Mouse (Mus musculus) right cerebral cortex, postnatal 36 days (tissue): ENCODE results near the gene Rad23a.

ENCODE experiments used
- DNase-seq, 2 experiments: peaks; one replicate each; pipeline ENCODE4 v3.0.0; 2022; ENCODE audit warnings: low spot score in 2 of 2, mixed read lengths in 1 of 2

The Rad23a gene

DNA sequence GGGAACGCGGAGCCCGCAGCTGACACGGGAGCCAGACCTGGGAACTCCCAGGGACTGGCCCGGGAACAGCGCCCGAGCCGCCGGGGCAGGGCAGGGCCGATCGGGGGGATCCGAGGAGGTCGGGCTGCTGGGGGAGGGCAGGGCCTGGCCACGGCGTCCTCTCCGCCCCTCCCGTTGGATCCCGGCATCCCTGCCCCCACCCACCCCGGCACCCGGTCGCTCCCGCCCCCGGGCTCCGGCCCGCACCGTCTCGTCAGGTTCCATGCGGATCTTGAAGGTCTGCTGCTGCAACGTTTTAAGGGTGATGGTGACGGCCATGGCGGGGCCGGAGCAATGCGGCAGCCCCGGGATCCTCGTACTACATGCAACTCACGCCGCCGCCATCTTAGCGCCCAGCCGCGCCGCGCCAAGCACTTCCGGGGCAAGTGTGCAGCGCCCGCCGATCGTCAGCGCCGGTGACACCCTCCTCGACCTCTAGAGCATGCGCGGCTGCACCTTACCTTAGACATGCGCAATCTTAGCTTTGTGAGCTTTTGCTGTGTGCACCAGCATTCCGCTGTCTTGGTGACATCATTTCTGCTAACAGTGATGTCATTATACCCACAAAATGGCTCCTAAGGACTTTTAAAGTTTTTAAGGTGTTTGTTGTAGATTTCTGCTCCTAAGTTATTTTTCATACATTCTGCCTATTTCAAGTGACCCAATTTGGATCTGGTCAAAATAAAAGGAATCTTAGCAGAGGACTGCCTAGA lies at the start of gene Rad23a:
TSS of gene Rad23a (minus strand) at position 418 of the 752 bp plus-strand sequence.
- peak; percentile 89 to 90 for DNase-seq

GRCm38 (mm10) chr8:84889141-84889540 lies 48.7 kb upstream of the Rad23a start:
- DNase-seq = no peak

GRCm38 (mm10) chr8:84888280-84888679 lies 47.8 kb upstream of the Rad23a start:
- no peak for DNase-seq

- no peak for DNase-seq
Observed at GRCm38 (mm10) chr8:84884728-84885127, 44.3 kb upstream of the Rad23a start.

DNA sequence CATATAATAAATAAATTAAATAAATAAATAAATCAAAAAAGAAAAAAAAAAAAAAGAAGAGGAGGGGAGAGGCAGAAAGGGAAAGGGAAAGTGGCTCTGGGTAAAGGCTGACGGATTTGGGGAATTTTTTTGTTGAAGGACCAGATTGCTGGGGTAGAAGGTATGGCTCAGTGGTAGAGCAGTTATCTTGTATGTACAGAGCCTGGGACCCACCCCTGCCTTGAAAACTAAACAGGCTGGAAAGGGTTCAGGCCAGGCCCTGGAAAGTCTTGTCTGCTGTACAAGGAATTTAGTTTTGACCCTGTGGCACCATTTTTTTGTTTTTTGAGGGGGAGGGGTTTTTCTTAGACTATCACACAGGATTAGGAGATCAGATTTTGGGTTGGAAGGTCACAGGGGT lies 38.5 kb upstream of the Rad23a start:
- DNase-seq = no peak

- DNase-seq = no peak
Observed at GRCm38 (mm10) chr8:84877297-84878035, 37.0 kb upstream of the Rad23a start.

DNA sequence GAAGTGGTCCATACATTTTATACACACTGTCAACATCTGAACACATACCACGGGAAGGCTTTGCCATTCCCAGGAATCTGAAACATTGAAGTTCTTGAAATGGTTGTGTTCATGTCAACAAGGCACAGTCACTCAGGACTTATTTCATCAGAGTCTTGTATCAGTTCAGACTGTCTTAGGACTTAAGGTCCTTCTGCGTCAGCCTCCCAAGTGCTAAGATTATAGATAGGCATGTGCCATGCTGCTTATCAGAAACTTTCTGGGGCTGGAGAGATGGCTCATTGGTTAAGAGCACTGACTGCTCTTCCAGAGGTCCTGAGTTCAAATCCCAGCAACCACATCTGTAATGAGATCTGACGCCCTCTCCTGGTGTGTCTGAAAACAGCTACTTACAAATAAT lies 33.9 kb upstream of the Rad23a start:
- no peak for DNase-seq

GRCm38 (mm10) chr8:84873016-84873415 lies 32.6 kb upstream of the Rad23a start:
- DNase-seq = no peak

GRCm38 (mm10) chr8:84872309-84872965 lies 32.0 kb upstream of the Rad23a start:
- DNase-seq = no peak

DNA sequence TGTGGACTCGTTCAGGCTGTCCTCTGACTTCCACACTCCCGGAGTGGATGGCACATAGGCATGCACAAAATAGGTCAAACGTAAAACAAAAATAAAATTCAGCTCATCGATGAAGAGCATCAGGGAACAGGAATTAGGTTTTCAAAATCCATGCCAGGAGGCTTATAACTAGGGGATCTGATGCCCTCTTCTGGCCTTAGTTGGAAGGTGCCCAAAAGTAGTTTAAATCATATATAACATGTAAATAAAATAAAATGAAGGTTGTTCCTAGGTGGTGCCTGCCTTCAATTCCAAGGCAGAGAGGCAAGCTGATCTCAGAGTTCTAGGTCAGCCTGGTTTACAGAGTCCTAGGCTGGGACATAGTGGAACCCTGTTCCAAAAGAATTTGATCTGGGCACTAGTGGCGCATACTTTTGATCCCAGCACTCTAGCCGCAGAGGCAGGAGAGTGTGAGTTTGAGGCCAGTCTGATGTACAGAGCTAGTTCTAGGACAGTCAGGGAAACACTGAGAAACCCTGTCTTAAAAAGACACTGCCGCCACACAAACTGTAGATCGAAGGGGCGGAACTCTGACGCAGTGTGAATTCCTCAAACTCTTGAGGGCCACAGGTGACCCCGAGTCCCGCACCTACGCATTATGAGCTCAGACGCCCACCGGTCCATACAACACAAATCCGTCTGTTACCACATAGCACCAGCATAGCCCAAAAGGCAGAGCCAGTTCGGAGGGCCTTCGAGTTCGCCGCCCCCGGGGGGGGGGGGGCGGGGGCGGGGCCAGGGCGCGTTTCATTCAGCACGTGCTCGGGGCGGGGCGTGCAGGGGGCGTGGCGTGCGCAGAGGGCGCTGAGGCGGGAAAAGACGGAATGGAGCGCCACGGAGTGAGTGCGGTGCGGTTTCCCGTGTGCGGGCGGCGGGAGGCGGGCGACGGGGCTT lies 31.2 kb upstream of the Rad23a start, which contains the start of gene Syce2:
TSS of gene Syce2 (plus strand) at position 736 of the 933 bp plus-strand sequence.
- DNase-seq = no peak

DNA sequence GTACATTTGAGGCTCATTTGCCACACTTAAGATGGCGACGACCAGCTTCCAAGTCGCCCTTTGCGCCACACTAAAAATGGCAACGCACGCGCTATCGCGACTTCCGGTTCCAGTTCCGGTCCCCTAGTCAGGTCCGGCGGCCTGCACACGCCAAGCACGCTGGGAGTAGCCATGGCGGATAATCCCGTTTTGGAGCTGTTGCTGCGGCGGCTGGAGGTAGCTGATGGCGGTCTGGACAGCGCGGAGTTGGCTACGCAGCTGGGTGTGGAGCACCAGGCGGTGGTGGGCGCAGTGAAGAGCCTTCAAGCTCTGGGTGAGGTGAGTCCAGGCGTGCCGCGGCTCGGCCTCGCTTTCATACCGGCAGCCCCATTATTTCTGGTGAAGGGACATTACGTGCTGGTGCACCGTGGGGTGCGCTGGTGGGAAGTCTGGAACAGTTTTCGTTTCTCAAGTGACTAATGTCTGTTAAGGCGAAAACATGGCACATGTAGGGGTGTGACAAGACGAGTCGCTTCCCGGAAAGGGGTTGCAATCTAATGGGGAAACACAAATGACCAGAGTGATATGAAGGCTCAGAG lies 16.5 kb upstream of the Rad23a start, which contains the start of gene Farsa:
TSS of gene Farsa (plus strand) at position 126 of the 578 bp plus-strand sequence.
- DNase-seq = peak; percentile 87 to 91

- DNase-seq = no peak
Observed at GRCm38 (mm10) chr8:84856434-84856833, 16.0 kb upstream of the Rad23a start.

- DNase-seq = no peak
Observed at GRCm38 (mm10) chr8:84847684-84848435, 7.4 kb upstream of the Rad23a start.

GRCm38 (mm10) chr8:84846722-84847572 lies 6.5 kb upstream of the Rad23a start, which contains the start of gene Calr:
Gene Calr, minus strand, starts transcription at chr8:84846934.
- peak; percentile 100 for DNase-seq

DNA sequence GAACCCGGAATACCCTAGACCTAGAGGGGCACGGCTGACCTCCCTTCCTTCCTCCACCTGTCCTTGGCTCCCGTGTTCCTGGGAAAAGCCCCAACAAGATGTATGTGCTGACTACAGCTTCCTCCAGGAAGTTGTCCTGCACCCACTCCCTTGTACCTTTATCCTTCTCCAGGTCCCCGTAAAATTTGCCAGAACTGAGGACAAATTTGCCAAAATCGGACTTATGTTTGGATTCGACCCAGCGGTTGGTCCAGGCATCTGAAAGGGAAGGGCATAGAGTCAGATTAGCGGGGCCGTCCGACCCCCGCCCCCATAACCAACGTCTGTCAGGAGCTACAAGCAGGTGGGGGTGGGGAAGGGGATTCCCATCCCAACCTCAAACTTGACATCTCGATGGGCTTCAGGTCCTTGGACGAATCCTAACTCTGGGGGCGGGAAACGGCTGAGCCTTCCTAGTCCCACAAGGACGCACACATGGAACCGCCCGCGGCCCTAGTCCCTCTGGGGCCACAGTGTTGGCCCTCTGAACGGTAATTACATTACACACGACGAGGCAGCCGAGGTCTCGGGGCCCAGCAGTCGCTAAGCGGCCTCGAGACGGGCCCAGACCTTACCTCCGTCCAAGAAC lies 5.7 kb upstream of the Rad23a start:
- no peak for DNase-seq

- DNase-seq = no peak
Observed at GRCm38 (mm10) chr8:84845355-84846093, 5.1 kb upstream of the Rad23a start.

- no peak for DNase-seq
Observed at GRCm38 (mm10) chr8:84844397-84845070, 4.1 kb upstream of the Rad23a start.
